Mouse (Mus musculus) midbrain, postnatal 0 days (tissue): ENCODE measurements around the gene Qk. TPM values are rescaled to one million over a fixed set of nuclear protein-coding genes. Genes with fewer than 3 reads are reported as not detected.

ENCODE experiments used
- ATAC-seq: fragments of 200-750 bp; cut with Nextera tagmentation; 2 replicates; pipeline ENCODE4 v1.8.0; 2017; ENCODE audit warnings: moderate number of reproducible peaks, mild to moderate bottlenecking, moderate TSS enrichment, moderate library complexity; ENCODE audit not compliant: low FRiP score
- DNase-seq: peaks from one replicate; pipeline ENCODE4 v3.0.0-alpha.2; 2015; ENCODE audit warnings: low spot score
- H3K27ac ChIP-seq: fragments of 300-500 bp; sonication (generic); 2 replicates; pipeline ENCODE4 v1.5.1; 2014; ENCODE audit warnings: low read depth, mild to moderate bottlenecking, low read length, mixed read lengths
- H3K27me3 ChIP-seq: fragments of 300-500 bp; sonication (generic); 2 replicates; pipeline ENCODE4 v1.6.1; 2014; ENCODE audit warnings: low read length, control low read depth, mixed read lengths; ENCODE audit not compliant: insufficient read depth
- H3K36me3 ChIP-seq: fragments of 300-500 bp; sonication (generic); 2 replicates; pipeline ENCODE4 v1.6.1; 2014; ENCODE audit warnings: low read length, control low read depth, mixed read lengths; ENCODE audit not compliant: insufficient read depth
- H3K4me1 ChIP-seq: fragments of 300-500 bp; sonication (generic); 2 replicates; pipeline ENCODE4 v1.6.1; 2014; ENCODE audit warnings: mild to moderate bottlenecking, control low read depth, antibody characterized with exemption, low read length, mixed read lengths; ENCODE audit not compliant: insufficient read depth
- H3K4me2 ChIP-seq: fragments of 300-500 bp; sonication (generic); 2 replicates; pipeline ENCODE4 v1.6.1; 2014; ENCODE audit warnings: low read depth, mild to moderate bottlenecking, low read length, mixed read lengths; ENCODE audit not compliant: poor library complexity, severe bottlenecking
- H3K4me3 ChIP-seq: fragments of 300-500 bp; sonication (generic); 2 replicates; pipeline ENCODE4 v1.5.1; 2014; ENCODE audit warnings: low read depth, mild to moderate bottlenecking, low read length, moderate library complexity
- H3K9ac ChIP-seq: fragments of 300-500 bp; sonication (generic); replicated peaks from 2 replicates; pipeline ENCODE4 v1.6.1; 2014; ENCODE audit warnings: mild to moderate bottlenecking, low read length, moderate library complexity, mixed read lengths; ENCODE audit not compliant: poor library complexity, severe bottlenecking
- H3K9me3 ChIP-seq: fragments of 300-500 bp; sonication (generic); 2 replicates; pipeline ENCODE4 v1.6.1; 2016; ENCODE audit warnings: low read length, control low read depth
- CTCF ChIP-seq: IDR thresholded peaks from 2 replicates; pipeline ENCODE4 v1.5.1; 2016; ENCODE audit warnings: antibody characterized with exemption, mild to moderate bottlenecking
- WGBS: fragments of 180-500 bp; shearing (Covaris S2); extraction: QIAGEN DNeasy Blood & Tissue Kit; methylation state at CpG from one replicate; pipeline ENCODE4 v1.1.7; 2014; 5-methylcytosine and 5-hydroxymethylcytosine counted together
- polyA plus RNA-seq: library from polyadenylated mRNA; unstranded; fragments of >200 nt; fragmentation: Nextera tagmentation; extraction: Ambion mirVana; gene quantifications from 2 replicates; pipeline ENCODE4 v1.2.1, GENCODE M21; 2015
- total RNA-seq: library from RNA; depleted of rRNA; stranded (reverse); fragments of >200 nt; gene quantifications from 2 replicates; pipeline ENCODE4 v1.2.3, GENCODE M21; 2014

Gene Qk
- total and polyA plus RNA-seq, 2 experiments from 2014 or later = 47.4 to 297 TPM

GRCm38 (mm10) chr17:10227798-10228538 is 91.7 kb downstream of the Qk start:
- Histone ChIP-seq H3K27ac (no peak overlapping the region), H3K9me3 (no peaks in the 10 kb centered on the region), H3K9ac (no peak overlapping the region), H3K36me3 (no peaks in the 10 kb centered on the region), H3K4me1 (no peaks in the 10 kb centered on the region), H3K27me3 (no peaks in the 10 kb centered on the region), H3K4me2 (no peak overlapping the region), H3K4me3 (no peak overlapping the region)
- DNase-seq (no peak), ATAC-seq (no peak)
- 37% methylated on average over 3 of the region's 3 CpGs for WGBS
- TF ChIP-seq CTCF = no peak

GRCm38 (mm10) chr17:10216164-10216563 is 103.5 kb downstream of the Qk start:
- Histone ChIP-seq H3K4me3 (no peak overlapping the region), H3K27ac (no peak overlapping the region), H3K4me1 (no peaks in the 10 kb centered on the region), H3K4me2 (no peak overlapping the region), H3K9me3 (no peaks in the 10 kb centered on the region), H3K27me3 (no peaks in the 10 kb centered on the region), H3K9ac (no peak overlapping the region), H3K36me3 (0 out of 2 replicates have a peak, but pooled peaks cover 2% of the 10 kb centered on the region)
- 62% methylated on average over 5 of the region's 5 CpGs for WGBS
- TF ChIP-seq CTCF = no peak
- no peak for ATAC-seq
- no peak for DNase-seq

GRCm38 (mm10) chr17:10209154-10209777 is 110.4 kb downstream of the Qk start:
- H3K4me1 ChIP-seq = no peaks in the 10 kb centered on the region
- ATAC-seq (no peak), DNase-seq (no peak)
- no peak for TF ChIP-seq CTCF
- no peak overlapping the region for H3K9ac ChIP-seq
- H3K27me3 ChIP-seq = no peaks in the 10 kb centered on the region
- no peaks in the 10 kb centered on the region for H3K9me3 ChIP-seq
- no peak overlapping the region for H3K4me2 ChIP-seq
- H3K36me3 ChIP-seq = no peaks in the 10 kb centered on the region
- WGBS = 20% methylated on average over 12 of the region's 12 CpGs
- H3K27ac ChIP-seq = no peak overlapping the region
- no peak overlapping the region for H3K4me3 ChIP-seq

GRCm38 (mm10) chr17:10198662-10199061 is 121.0 kb downstream of the Qk start:
- Histone ChIP-seq H3K27ac (no peak overlapping the region), H3K9ac (no peak overlapping the region), H3K9me3 (no peaks in the 10 kb centered on the region), H3K4me1 (no peaks in the 10 kb centered on the region), H3K36me3 (no peaks in the 10 kb centered on the region), H3K4me3 (no peak overlapping the region), H3K4me2 (no peak overlapping the region), H3K27me3 (no peaks in the 10 kb centered on the region)
- DNase-seq = no peak
- WGBS = 91% methylated on average over 2 of the region's 2 CpGs
- no peak for ATAC-seq
- no peak for TF ChIP-seq CTCF

- no peak for TF ChIP-seq CTCF
- no peaks in the 10 kb centered on the region for H3K36me3 ChIP-seq
- no peak overlapping the region for H3K4me2 ChIP-seq
- H3K9ac ChIP-seq = no peak overlapping the region
- 92% methylated on average over 3 of the region's 3 CpGs for WGBS
- H3K27ac ChIP-seq = no peak overlapping the region
- no peak for ATAC-seq
- no peak overlapping the region for H3K4me3 ChIP-seq
- no peaks in the 10 kb centered on the region for H3K27me3 ChIP-seq
- H3K4me1 ChIP-seq = no peaks in the 10 kb centered on the region
- no peak for DNase-seq
- no peaks in the 10 kb centered on the region for H3K9me3 ChIP-seq
These were observed 121.4 kb downstream of the Qk start for GRCm38 (mm10) chr17:10198231-10198630.

- H3K4me1 ChIP-seq = no peaks in the 10 kb centered on the region
- DNase-seq (no peak), ATAC-seq (no peak)
- H3K9ac ChIP-seq = no peak overlapping the region
- H3K4me2 ChIP-seq = no peak overlapping the region
- no peak overlapping the region for H3K27ac ChIP-seq
- no peak for TF ChIP-seq CTCF
- H3K36me3 ChIP-seq = no peaks in the 10 kb centered on the region
- 95% methylated on average over 6 of the region's 6 CpGs for WGBS
- no peak overlapping the region for H3K4me3 ChIP-seq
- no peaks in the 10 kb centered on the region for H3K27me3 ChIP-seq
- no peaks in the 10 kb centered on the region for H3K9me3 ChIP-seq
These were observed 124.0 kb downstream of the Qk start for GRCm38 (mm10) chr17:10195703-10196102.
